Mouse (Mus musculus): ENCODE measurements around the gene Tnxb.
"Not testable (repeated sequence)": the region's sequence is repeated elsewhere in the genome, so short reads cannot be mapped to it uniquely, and the experiment has no call there.

DNA sequence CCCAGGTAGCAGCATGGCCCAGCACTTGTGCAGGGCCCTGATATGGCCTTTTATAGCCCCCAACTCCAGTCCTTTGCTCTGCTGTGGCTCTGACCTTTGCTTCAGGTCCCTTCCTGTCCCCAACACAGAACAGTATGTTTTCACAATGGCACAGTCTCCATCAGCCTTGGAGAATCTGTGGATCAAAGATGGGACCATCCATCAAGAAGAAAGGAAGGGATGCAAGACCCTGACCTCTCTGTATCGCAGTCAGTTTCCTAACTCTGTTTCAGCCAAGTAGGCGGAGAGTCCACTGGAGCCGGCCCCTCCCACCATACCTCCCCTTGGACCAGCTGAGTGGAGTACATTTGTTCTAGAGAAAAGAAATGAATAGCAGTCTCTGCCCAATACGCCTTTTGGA lies 51.9 kb downstream of the Tnxb start:
- not testable (repeated sequence) for TF ChIP-seq POLR2A (IDR thresholded peaks at IDR 0.05; ENCODE audit: insufficient read depth, low read depth, low read length); EP300 (IDR thresholded peaks at IDR 0.05; ENCODE audit: insufficient read depth, low read depth, low read length); CTCF (IDR thresholded peaks at IDR 0.05)

Data from heart, adult 2 months (tissue).